ENCODE assay signal across 9 mouse cellular contexts in genomic region chr3:31213802-31214201, GRCm38 (mm10).
DNase-seq lines count a peak whose midpoint lies in the region; ATAC-seq and TF ChIP-seq lines count a peak whose summit lies in the region.
"Had no signal": no experiment of that assay in that cellular context is flagged by ENCODE, and none has a peak within 500 bp of the region (broad histone marks: within the 10 kb centered on the region; RNA-seq: fewer than 3 reads in every experiment).

No protein-coding gene starts in this region.

- H3K36me3 ChIP-seq in forebrain, embryonic 16.5 days (ENCODE audit: control insufficient read depth, insufficient read depth), result no peaks in the 10 kb centered on the region
- no peaks in the 10 kb centered on the region for H3K36me3 ChIP-seq in midbrain, embryonic 13.5 days

- H3K27me3 ChIP-seq in cerebellum, adult 2 months (ENCODE audit: control insufficient read depth, insufficient read depth, low read length), result no peaks in the 10 kb centered on the region
- H3K27me3 ChIP-seq in forebrain, embryonic 16.5 days (replicated peaks; ENCODE audit: control insufficient read depth, insufficient read depth, low read length), result no peaks in the 10 kb centered on the region
- peaks cover 4% of the 10 kb centered on the region; the same call in 1 of the 2 replicates for H3K27me3 ChIP-seq in midbrain, embryonic 13.5 days

- H3K9me3 ChIP-seq in forebrain, embryonic 16.5 days (ENCODE audit: control insufficient read depth, low read length), result no peaks in the 10 kb centered on the region
- no peaks in the 10 kb centered on the region for H3K9me3 ChIP-seq in midbrain, embryonic 13.5 days

- TF ChIP-seq POLR2A in cerebellum, adult 2 months (IDR thresholded peaks at IDR 0.05; ENCODE audit: borderline replicate concordance, insufficient read depth, low read length), result peak; percentile 37; the same call in 1 of the 2 replicates

- peak; percentile 96 for DNase-seq in brain, adult 2 months (ENCODE audit: low read depth, low spot score)
- peak; percentile 74 to 83 for DNase-seq in cerebellum, adult 2 months
- no peak for DNase-seq in adrenal gland, adult 8-10 months
- no peak for DNase-seq in thymus, postnatal 10 days (ENCODE audit: low spot score in 2 of 2)
- no peak for DNase-seq in frontal cortex, postnatal 36 days (ENCODE audit: low spot score in 2 of 2)
- DNase-seq: thymus, postnatal 36 days had no signal

- H3K4me3 ChIP-seq in cerebellum, adult 2 months (replicated peaks; ENCODE audit: insufficient read depth, low read depth, low read length), result no peak overlapping the region
- no peak overlapping the region for H3K4me3 ChIP-seq in forebrain, embryonic 16.5 days (replicated peaks; ENCODE audit: low read length)
- H3K4me3 ChIP-seq in midbrain, embryonic 13.5 days (replicated peaks), result no peak overlapping the region

- 4% methylated on average over 3 of the region's 3 CpGs for WGBS in cerebellum, adult 2 months
- 13% methylated on average over 3 of the region's 3 CpGs for WGBS in forebrain, embryonic 16.5 days
- 17% methylated on average over 3 of the region's 3 CpGs for WGBS in midbrain, embryonic 13.5 days

- peak overlapping the region; percentile 97 for H3K27ac ChIP-seq in cerebellum, adult 2 months (ENCODE audit: insufficient read depth, low read length)
- no peak overlapping the region for H3K27ac ChIP-seq in forebrain, embryonic 16.5 days (ENCODE audit: low read length)
- peak overlapping the region; percentile 27; the same call in 1 of the 2 replicates for H3K27ac ChIP-seq in midbrain, embryonic 13.5 days
- H3K27ac ChIP-seq: macrophage had no signal

- ATAC-seq in forebrain, embryonic 16.5 days, result peak; percentile 77
- ATAC-seq in midbrain, embryonic 13.5 days, result peak; percentile 44; the same call in 1 of the 2 replicates

- no peak overlapping the region for H3K4me2 ChIP-seq in forebrain, embryonic 16.5 days (ENCODE audit: low read length)
- H3K4me2 ChIP-seq in midbrain, embryonic 13.5 days (replicated peaks), result no peak overlapping the region

- no peak overlapping the region for H3K9ac ChIP-seq in forebrain, embryonic 16.5 days (replicated peaks; ENCODE audit: low read depth, low read length)
- no peak overlapping the region for H3K9ac ChIP-seq in midbrain, embryonic 13.5 days (replicated peaks)

- no peak for TF ChIP-seq CTCF in cerebellum, adult 2 months (IDR thresholded peaks at IDR 0.05; ENCODE audit: borderline replicate concordance, insufficient read depth, low read depth, low read length)

- peaks cover 17% of the 10 kb centered on the region for H3K4me1 ChIP-seq in cerebellum, adult 2 months (ENCODE audit: control insufficient read depth, insufficient read depth, low read length)
- peaks cover 4% of the 10 kb centered on the region for H3K4me1 ChIP-seq in forebrain, embryonic 16.5 days (replicated peaks; ENCODE audit: control insufficient read depth, insufficient read depth, low read length)
- H3K4me1 ChIP-seq in midbrain, embryonic 13.5 days (replicated peaks), result peaks cover 21% of the 10 kb centered on the region

Comparison
In these comparisons a context has a peak if more than half of its experiments do, and no peak if none do; other contexts are left out.
1. DNase-seq: peak in brain, adult 2 months (single experiment) and cerebellum, adult 2 months (2 of 2); none in adrenal gland, adult 8-10 months (single experiment), thymus, postnatal 10 days (0 of 2) and frontal cortex, postnatal 36 days (0 of 2).